Mouse (Mus musculus) cerebellum, adult 9-10 months (tissue): ENCODE data around the gene Cbx7.

Experiments
- DNase-seq: peaks from one replicate; pipeline ENCODE4 v3.0.0; 2022

Cbx7 gene

DNA sequence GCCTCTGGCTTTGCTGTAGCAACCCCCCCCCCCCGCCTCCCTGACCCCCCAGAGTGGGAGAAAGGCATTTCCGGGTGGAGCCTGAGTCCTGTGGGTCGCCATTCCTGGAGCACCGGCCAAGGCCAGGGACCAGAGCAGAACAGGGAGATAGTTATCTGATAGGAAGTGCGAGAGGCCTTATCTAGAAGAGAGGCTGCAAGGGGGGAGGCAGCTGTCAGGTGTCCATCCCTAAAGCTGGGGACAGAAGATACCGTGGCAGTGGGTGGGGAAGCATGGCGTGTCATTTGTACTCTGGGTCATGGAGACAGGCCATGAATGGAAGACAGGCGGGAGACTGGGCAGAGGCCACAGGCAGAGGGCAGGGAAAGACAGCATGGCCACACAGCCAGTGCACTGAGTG lies 29.8 kb upstream of the Cbx7 start:
- DNase-seq = no peak

DNA sequence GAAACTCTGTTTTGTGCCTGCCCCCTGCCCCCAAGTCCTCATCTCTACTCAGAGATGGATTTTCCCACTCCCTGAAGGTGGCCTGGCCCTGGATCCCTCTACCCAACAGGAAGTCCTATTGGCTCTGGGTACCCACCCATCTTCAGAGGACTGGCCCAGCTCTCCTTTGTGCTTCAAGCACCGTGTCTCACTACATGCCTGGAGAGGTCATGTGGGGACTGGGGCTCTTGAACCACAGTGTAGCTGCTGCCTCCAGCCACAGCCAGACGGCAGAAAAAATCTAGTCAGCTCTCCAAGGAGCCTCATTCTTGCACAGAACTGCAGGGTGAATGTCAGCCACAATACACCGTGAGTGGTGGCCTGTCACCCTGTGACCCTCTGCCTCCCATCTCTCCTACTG lies 27.1 kb upstream of the Cbx7 start:
- no peak for DNase-seq

DNA sequence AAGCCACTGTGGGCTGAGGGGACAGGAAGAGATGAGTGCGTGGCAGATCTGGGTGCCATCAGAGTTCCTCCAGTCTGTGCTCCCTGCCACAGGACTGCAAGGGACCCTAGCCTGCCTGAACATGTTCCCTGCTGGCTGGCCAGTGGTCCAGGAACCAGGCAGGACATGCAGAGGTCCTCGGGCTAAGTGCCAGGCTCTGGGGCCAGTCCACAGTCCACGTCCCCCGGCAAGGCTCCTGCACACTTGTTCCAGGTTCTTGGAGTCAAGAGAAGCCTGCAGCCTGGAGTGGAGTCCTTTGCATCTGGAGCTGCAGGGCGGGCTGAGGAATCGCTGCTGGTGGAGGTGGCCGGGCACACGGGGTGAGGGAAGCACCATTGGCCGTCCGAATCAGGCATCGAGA lies 25.9 kb upstream of the Cbx7 start:
- DNase-seq = no peak

DNA sequence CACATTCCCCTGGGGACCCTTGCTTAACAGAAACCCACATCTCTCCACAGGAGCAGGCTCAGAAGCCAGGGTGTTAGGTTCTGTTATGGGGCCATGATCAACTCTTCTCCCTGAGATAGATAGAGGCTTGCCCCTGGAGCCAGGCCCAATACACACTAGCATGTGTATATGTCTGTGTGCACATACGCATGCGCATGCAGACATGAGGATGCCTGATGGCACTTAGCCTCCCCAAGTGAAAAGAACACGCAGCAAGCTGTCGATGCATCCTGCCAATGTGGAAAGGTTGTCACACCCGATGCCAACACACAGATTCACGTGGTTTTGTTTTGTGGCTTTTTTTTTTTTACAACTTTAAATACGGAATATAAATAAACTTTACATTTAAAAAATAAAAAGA lies 24.6 kb upstream of the Cbx7 start:
- DNase-seq = no peak

DNA sequence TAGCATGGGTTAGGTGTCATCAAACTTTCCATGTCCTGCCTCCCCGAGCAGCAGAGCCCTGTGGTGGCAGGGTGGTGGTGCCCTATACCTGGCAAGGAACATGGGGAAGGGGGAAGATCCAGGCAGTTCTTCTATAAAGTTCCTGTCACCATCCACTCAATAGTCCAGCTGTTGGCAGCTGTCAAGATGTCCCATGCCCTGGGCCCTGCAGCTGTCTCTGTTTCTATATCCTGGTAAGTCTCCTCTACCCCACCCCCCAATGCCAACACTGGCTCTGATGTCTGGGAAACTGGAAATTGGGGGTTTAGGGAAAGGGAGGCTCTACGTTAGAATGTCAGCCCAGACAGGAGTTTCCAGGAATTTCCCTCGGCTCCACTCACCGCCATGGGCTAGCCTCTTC lies 23.6 kb upstream of the Cbx7 start:
- no peak for DNase-seq

DNA sequence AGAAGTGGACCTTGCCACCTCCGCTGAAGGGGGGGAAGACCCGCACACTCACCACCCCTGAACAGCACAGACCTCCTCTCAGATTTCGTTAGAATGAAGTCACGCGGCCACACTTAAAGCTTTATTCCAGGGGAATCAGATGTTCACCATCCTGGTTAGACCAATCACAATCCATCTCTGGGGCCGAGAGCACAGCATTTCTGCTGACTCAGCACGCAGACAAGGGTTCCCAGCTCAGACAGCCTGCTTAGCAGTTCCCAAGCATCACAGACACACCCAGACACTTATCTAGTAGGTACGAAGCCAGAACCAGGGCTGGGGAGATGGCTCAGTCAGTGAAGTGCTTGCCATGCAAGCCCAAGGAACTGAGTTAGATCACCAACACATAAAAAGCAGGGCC lies 15.3 kb upstream of the Cbx7 start:
- no peak for DNase-seq

DNA sequence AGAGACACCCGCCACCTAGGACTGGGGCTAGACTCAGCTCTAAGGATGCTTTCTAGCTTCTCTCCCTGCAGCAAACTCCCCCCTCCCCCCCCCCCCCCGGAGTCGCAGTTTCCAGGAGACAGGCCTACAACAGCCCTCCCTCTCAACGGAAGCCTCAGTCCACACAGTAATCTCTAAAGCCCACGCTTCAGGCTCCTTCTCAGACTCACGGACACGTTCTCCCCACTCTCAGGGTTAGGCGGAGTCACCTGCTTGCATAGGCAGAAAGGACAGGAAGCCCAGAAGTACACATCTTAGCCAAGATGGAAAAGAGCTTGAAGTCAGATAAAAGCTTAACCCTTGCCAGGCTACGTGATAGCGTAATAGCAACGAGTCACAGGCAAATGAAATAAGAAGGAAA lies 14.6 kb upstream of the Cbx7 start:
- DNase-seq = no peak

DNA sequence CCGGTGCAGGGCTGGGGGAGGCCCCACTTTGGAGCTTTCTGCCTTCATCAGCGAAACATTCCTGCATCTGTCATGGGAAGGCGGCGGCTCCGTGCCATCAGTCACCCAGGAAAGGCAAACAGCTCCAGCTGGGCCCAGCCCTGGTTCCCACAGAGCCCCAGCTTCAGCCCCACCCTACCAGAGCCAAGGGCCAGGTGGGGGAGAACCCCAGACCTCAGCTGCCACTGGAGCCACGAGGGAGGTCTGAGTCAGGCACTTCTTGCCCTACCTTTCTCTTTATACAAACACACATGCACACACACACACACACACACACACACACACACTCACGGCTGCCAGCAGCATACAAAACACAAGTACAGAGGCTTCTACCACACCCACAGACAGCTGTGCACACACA lies 13.2 kb upstream of the Cbx7 start:
- DNase-seq = no peak

DNA sequence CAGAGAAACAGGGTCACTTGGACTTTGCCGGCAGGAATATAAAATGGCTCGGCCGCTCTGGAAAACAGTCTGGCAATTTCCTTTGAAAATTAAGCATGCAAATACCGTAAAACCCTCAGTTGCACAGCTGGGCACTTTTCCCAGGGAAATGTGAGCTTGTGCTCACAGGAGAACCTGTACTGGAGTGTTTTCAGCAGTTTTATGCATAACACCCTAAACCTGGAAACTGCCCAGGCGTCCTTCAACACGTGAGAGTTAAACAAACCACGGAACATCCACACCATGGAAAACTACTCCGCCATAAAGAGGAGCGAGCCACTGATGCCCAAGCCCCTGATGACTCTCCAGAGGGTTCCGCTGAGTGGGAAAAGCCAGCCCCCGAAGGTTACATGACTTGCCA lies 9.8 kb upstream of the Cbx7 start:
- no peak for DNase-seq

DNA sequence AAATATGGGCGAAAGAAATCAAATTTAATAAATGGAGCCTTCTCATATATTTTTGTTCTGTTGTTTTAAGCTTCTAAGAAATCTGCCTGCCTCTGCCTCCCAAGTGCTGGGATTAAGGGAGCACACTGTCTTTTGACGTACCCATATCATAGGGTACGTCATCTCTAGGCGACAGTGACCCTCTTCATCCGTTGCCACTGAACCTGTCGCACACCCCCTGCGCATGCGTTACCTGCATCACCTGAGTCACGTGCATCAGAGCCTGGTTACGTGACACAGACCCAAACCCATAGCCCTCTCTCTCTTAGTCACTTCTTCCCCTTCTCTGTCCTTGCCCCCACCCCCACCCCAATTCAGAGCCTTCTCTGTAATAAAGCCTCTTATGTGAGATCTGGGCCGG lies 1.3 kb upstream of the Cbx7 start:
- no peak for DNase-seq

DNA sequence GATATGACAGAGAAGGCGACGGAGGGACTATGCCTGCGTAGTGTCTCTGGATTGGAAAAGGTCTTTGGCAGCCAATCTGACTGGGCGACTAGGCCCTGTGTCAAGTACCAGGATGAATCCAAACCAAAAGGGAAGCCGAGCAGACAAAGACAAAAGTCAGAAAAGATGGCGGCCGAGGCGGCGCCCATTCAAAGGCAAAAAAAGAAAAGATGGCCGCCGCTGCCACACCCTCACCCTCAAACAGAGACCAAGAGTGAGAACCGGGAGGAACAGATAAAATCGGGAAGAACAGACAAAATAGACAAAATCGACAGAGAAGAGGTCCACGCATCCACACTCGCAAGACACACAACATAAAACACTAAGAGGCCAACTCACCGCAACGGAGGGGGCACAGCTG lies 428 bp downstream of the Cbx7 start:
- DNase-seq = no peak

DNA sequence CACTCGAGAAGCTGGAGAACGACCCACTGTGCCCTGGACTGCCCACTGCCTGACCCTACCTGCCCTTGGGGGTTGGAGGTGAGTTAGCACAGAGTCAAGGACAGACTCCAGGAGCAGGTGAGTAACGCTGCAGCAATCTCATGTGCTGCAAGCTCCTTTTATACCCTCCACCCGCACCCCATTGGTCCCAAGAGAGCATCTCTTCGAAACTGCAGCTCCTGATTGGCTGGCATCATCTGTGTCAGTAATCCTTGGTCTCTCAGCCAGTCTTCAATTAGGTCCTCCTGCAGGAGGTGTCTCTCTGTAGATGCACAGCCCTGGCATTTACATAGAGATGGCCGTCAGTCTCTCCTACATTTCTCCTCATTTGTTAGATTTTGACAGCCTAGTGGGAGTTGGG lies 3.6 kb downstream of the Cbx7 start:
- DNase-seq = no peak

DNA sequence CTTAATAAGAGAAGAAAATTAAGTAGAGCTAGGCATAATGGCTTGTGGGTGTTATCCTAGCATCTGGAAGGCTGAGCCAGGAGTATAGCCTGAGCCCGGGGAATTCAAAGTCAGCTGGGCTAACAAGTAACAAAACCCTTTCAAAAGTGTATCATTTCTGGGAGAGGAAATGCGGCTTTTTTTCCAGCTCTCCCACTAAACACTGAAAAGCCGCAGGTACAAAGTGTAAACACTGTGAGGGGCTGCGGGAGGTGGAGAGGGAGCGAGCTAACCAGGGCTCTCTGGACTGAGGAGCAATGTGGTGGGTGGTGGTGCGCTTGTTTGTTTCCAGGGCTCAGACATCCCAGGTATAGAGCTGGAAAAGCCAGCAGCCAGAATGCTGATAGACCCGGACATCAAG lies 6.5 kb downstream of the Cbx7 start:
- DNase-seq = no peak

DNA sequence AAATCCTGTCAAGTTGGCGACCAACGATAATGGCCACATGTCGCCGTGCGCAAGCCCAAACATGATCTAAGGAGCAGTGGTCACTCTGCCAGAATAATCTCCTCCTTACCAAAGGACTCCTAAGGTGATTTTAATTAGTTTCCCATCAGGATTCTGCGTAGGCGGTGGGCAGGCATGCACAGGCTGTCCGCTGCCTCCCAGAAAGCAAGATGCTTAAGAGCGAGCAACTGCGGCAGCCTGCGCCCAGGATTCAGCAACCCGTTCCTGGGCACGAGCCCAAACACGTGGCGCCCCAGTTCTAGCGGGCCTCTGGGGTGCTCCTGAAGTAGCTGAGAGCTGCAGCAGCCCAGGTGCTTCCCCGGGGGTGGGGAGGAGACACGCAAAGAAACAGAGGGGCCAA lies 8.3 kb downstream of the Cbx7 start:
- peak; percentile 88 for DNase-seq

DNA sequence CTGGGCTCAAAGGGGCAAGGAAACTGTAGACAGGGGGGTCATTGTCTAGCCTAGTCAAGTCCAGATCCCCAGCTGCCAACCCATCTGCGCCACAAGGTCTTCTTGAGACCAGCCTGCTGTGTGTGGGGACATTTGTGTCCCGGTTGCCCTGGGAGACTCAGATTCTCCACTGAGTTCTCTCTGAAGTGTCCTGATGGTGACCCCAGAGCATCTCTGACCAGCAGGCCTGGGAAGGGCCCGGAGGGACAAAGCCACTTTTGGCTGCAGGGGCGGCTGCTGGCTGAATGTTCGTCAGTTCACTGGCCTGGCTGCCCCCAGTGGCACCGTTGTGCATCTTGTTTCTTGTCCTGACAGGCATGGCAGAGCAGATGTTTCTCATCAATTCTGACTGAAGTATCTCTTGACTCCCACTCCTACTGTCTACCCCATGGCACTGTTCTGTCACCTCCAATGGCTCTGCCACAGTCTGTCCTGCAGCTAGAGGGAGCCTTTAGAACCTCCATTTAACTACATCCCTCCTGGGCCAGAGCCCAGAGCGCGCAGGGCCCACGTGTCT lies 9.5 kb downstream of the Cbx7 start:
- no peak for DNase-seq

DNA sequence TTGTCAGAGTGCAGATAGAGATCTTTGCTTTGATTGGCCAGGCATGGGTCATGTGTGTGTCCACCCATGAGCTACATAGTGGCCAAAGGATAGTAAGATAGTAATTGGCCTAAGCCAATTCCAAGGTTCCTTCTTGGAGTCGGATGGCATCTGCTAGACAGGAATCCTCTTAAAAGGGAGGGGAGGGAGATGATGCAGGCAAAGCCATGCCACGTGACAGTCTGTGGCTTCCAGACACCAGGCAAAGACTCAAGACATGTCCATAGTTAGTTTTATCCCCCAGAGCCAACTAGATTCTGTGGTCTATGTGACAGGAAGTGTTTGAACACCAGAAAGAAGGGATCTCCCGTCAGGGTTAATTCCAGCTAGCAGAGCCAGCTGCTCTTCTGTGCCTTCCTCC lies 12.5 kb downstream of the Cbx7 start:
- no peak for DNase-seq

DNA sequence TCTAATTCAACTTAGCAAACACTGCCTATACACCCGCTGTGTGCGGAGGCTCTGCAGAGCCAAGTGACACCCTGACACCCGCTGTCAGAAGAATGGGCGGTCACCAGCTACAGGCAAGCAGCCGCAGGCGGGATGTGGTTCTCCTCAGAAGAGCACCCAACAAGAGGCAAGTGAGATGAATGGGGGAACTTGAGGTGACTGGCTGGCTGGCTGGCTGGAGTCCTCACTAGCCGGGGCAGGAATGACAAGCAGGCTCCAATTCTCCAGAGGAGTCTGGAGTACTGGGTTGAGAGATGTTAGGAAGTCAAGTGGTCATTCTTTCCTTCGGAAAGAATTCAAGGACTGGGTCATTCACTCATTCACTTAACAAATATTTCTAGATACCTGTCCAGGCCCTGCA lies 14.4 kb downstream of the Cbx7 start:
- no peak for DNase-seq

DNA sequence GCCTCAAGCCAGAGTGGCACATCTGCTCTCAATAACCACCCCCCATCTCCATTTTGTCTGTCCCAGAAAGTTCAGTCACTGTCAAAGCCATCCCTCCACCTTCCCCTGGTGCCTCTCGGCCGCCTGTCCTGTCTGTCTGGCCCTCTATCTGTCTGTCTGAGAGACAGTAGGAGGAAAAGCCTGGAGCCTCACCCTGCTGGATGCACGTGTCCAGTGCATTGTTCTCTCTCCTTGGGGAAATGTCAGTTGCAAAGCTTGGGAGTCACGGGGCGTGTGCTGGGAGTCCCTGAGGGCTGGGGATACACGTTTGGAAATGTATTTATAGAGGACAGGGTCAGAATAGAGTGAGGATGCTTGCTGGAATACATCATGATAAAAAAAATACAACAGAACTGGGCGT lies 17.4 kb downstream of the Cbx7 start:
- DNase-seq = no peak

DNA sequence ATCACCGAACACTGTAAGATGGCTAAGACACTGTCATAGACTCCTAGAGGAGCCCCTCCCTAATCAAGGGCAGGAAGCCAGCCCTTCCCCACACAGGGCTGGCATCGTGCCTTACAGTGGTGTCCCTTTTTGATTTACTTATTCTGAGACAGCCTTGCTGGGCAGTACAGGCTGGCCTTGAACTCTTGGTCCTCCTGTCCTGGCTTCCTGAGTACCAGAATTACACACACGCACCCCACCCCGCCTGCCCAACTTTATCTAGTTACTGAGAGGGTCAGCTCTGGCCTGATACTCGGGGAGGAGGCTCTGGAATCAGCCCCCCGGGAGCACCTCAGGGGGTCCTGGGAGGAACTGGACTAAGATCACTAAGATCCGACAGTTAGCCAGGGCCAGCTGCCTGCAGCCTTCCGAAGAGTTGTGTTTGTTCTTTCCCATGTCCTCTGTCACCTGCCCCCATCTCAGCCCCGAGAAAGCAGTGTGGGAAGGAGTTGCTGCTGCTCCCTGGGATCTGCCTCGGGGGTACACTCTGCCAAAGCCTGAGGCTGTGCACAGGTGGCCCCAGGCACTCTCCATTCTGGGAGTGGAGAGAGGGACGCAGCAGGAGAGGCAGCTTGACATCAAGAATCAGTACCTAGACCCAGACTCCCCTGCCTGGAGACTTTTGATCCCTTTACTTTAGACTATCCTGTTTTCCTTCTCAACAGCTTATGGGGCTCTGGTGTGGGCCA lies 18.3 kb downstream of the Cbx7 start:
- no peak for DNase-seq

DNA sequence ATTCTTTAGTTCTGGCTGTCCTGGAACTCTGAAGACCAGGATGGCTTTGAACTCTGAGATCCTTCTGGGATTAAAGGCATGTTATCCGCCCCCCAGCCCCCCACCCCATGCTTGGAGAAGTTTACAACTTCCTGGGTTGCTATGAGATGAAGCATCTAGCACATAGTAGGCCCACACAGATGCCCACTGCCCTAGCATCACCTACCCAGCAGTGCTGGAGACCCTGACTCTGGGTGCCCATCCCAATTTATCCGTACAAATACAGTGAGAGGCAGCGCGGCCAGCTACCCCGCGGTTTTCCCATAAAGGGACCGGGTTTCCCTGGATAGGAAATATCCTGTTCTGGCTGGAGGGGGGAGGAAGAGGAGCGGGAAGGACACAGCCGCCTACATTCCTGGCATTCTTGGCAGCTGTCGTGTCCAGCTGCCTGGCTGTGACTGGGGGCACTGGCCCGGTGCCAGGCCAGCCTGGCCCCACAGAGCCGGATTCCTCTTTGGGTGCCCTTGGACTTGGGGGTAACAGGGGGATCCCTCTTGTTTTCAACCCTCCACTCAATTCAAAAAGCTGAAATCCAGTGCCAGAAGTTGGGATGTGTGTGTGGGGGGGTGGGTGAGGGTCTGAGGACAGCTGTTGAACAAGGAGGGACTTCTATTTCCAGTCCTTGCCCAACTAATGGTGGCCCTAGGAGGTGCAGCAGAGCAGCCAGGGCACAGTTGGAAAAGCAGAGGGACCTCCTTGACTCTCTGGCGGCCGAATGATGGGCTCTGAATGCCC lies 19.0 kb downstream of the Cbx7 start:
- no peak for DNase-seq

DNA sequence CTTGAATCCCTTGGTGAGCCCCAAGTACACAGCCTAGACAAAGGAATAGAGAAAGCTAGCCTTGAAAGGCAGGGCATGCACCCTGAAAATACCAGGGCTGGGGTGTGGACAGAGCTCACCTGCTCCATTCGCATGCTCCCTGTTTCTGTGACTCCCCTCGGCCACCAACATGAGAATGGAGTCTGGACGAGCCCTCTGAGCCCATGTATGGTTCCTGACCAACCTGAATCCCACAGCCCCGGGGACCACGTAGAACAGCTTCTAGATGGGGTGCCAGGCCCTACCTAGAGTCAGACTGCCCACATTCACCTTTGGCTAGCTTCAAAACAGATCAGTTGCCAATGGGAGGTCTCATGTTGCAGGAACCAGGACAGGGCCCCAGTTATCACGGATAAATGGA lies 19.7 kb downstream of the Cbx7 start:
- no peak for DNase-seq

DNA sequence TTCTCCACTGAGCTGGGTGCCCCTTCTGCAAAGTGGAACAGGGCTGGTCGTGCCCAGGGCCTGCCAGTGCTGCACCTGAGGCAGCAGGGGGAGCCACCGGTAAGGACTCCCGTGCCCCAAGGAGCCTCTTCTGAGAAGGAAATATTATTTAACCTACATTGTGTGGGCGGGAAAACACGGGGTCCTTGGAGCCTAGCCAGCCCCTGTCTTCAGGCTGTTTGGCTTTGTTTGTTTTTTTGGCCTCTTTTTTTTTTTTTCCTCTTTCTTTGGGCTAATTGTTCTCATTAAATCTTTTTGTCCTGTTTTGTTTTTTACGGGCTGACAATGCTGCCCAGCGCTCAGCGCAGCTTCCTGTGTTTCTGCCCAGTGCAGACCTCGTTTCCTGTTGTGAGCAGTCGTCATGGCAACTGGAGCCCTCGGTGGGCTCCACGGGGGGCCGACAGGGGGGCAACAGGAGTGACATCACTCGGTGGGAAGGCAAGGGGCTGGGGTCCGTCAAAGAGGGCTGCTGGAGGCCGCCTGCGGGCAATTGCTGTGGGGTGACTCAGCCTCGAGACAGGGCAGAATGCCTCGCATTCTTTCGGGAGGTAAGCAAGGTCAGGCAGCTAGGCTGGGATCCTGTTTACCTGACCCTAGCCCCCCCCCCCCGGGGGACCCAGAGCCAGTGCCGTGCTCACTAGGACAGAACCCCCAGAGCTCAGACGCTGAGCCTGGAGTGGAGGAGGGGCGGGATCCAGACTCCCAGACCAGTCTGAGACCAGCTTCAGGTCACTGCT lies 20.5 kb downstream of the Cbx7 start:
- peak; percentile 82 for DNase-seq

DNA sequence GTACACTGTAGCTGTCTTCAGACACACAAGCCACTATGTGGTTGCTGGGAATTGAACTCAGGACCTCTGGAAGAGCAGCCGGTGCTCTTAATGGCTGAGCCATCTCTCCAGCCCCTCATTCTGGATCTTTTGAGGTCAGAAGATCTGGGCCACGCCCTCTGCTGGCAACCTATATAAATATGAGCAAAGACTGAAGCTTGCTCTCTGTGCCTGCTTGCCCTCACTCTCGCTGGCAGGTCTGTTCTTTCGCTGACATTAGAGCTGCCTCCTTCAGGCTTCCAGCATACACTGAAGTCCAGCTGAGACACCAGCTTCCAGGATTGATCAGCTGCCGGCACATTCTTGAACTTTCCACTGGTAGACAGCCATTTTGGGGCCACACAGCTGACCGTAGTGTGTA lies 23.2 kb downstream of the Cbx7 start:
- no peak for DNase-seq

DNA sequence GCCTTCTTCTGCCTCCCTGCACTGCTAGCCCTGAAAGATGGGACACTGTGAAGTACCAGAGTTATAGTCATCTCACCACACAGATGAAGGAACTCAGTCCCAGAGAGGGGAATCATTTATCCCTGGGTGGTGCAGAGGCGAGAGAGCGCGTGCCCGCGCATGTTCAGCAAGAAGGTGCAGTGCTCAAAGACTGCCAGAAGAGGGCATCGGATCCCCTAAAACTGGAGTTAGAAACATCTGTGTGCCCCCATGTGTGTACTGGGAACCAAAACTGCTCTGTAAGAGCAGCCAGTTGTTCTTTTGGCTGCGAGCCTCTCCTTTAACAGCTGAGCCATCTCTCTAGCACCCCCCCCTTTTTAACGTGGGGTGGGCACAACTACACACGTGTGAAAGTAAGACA lies 24.1 kb downstream of the Cbx7 start:
- DNase-seq = no peak
